Comparison of ENCODE assay signal across 8 mouse cellular contexts in the genomic region with DNA sequence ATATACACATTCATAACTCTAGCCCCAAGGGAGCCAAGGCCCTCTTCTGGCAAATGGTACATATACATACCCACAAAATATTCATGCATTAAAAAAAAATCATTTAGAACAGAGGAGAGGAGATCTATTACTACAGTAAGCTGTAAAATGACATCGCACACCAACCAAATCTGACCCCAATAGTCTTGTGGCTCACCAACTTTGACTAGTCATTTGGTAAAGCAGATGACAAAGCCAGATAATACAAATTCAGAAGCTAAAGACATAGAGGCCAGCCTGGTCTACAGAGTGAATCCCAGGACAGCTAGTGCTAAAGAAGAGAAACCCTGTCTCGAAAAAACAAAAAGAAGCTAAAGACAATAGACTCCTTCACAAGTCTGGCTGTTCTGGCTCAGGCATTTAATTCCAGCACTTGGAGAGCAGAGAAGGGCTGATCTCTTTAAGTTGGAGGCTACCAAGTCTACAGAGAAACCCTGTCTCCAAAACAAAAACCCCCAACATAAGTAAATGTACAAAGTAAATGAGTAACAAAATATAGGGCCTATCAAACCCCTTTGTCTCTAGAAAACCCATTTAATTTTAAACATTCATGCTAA. TPM values are rescaled to one million over a fixed set of nuclear protein-coding genes. Genes with fewer than 3 reads are reported as not detected.
A peak's percentile ranks its signal among the peaks of the same experiment; 100 is the strongest.
DNase-seq lines count a peak whose midpoint lies in the region; ATAC-seq and TF ChIP-seq lines count a peak whose summit lies in the region.
"Had no signal": no experiment of that assay in that cellular context is flagged by ENCODE, and none has a peak within 500 bp of the region (broad histone marks: within the 10 kb centered on the region; RNA-seq: fewer than 3 reads in every experiment).

No protein-coding gene starts in this region.

- no peak overlapping the region; the same call in 1 of the 2 replicates for H3K4me3 ChIP-seq in lung, postnatal 0 days (ENCODE audit: low read depth, low read length)
- peak overlapping the region; percentile 100 for H3K4me3 ChIP-seq in forebrain, embryonic 10.5 days
- H3K4me3 ChIP-seq in limb, embryonic 15.5 days = peak overlapping the region; percentile 71
- peak overlapping the region; percentile 97; the same call in 1 of the 2 replicates for H3K4me3 ChIP-seq in stomach, postnatal 0 days (ENCODE audit: low read depth, low read length)

- TF ChIP-seq CTCF in lung, postnatal 0 days (IDR thresholded peaks at IDR 0.05) = no peak
- no peak for TF ChIP-seq CTCF in stomach, postnatal 0 days (IDR thresholded peaks at IDR 0.05; ENCODE audit: low read depth)

- H3K27ac ChIP-seq in lung, postnatal 0 days (ENCODE audit: low read length) = no peak overlapping the region
- no peak overlapping the region for H3K27ac ChIP-seq in forebrain, embryonic 10.5 days
- H3K27ac ChIP-seq in limb, embryonic 15.5 days = no peak overlapping the region; the same call in 1 of the 2 replicates
- no peak overlapping the region for H3K27ac ChIP-seq in stomach, postnatal 0 days (replicated peaks)

- H3K4me2 ChIP-seq in lung, postnatal 0 days (replicated peaks; ENCODE audit: low read depth, low read length) = peak overlapping the region; percentile 78
- peak overlapping the region; percentile 59 for H3K4me2 ChIP-seq in limb, embryonic 15.5 days
- H3K4me2 ChIP-seq in stomach, postnatal 0 days (replicated peaks; ENCODE audit: low read depth) = peak overlapping the region; percentile 54

- no peaks in the 10 kb centered on the region for H3K9me3 ChIP-seq in lung, postnatal 0 days (ENCODE audit: low read length)
- H3K9me3 ChIP-seq in forebrain, embryonic 10.5 days = no peaks in the 10 kb centered on the region
- no peaks in the 10 kb centered on the region for H3K9me3 ChIP-seq in limb, embryonic 15.5 days
- H3K9me3 ChIP-seq in stomach, postnatal 0 days (ENCODE audit: control insufficient read depth, low read length) = no peaks in the 10 kb centered on the region

- H3K36me3 ChIP-seq in lung, postnatal 0 days (ENCODE audit: insufficient read depth, low read length) = no peaks in the 10 kb centered on the region
- H3K36me3 ChIP-seq in forebrain, embryonic 10.5 days (replicated peaks) = peaks cover 50% of the 10 kb centered on the region
- H3K36me3 ChIP-seq in limb, embryonic 15.5 days = peaks cover 22% of the 10 kb centered on the region
- H3K36me3 ChIP-seq in stomach, postnatal 0 days (ENCODE audit: control insufficient read depth, insufficient read depth, low read length) = peaks cover 6% of the 10 kb centered on the region

- no peak for DNase-seq in lung, postnatal 0 days (ENCODE audit: low spot score)
- no peak for DNase-seq in lung, postnatal 25 days (ENCODE audit: low spot score)
- no peak for DNase-seq in forebrain, embryonic 10.5 days (ENCODE audit: extremely low spot score, low spot score)
- DNase-seq in stomach, postnatal 0 days (ENCODE audit: low spot score) = no peak
- DNase-seq in right cerebral cortex, adult 18-20 months = no peak
- DNase-seq in layer of hippocampus, adult 9-11 months = no peak
- DNase-seq: kidney, postnatal 10 days had no signal

- no peak for ATAC-seq in lung, postnatal 0 days
- no peak for ATAC-seq in limb, embryonic 15.5 days (ENCODE audit: insufficient number of reproducible peaks, low FRiP score, low TSS enrichment, low read depth)
- ATAC-seq in stomach, postnatal 0 days (ENCODE audit: low FRiP score, low TSS enrichment) = no peak

- peaks cover 6% of the 10 kb centered on the region; the same call in 1 of the 2 replicates for H3K4me1 ChIP-seq in lung, postnatal 0 days (ENCODE audit: insufficient read depth, low read depth, low read length)
- peaks cover 34% of the 10 kb centered on the region for H3K4me1 ChIP-seq in forebrain, embryonic 10.5 days
- peaks cover 22% of the 10 kb centered on the region for H3K4me1 ChIP-seq in limb, embryonic 15.5 days
- no peaks in the 10 kb centered on the region for H3K4me1 ChIP-seq in stomach, postnatal 0 days (replicated peaks; ENCODE audit: control insufficient read depth, insufficient read depth)

- 44% methylated on average over 2 of the region's 2 CpGs for WGBS in lung, postnatal 0 days
- WGBS in forebrain, embryonic 10.5 days = 61% methylated on average over 2 of the region's 2 CpGs
- WGBS in limb, embryonic 15.5 days = 59% methylated on average over 2 of the region's 2 CpGs
- 37% methylated on average over 2 of the region's 2 CpGs for WGBS in stomach, postnatal 0 days

- H3K27me3 ChIP-seq in lung, postnatal 0 days (replicated peaks; ENCODE audit: insufficient read depth, low read length) = no peaks in the 10 kb centered on the region
- no peaks in the 10 kb centered on the region for H3K27me3 ChIP-seq in forebrain, embryonic 10.5 days (ENCODE audit: poor library complexity, severe bottlenecking)
- no peaks in the 10 kb centered on the region for H3K27me3 ChIP-seq in limb, embryonic 15.5 days
- H3K27me3 ChIP-seq in stomach, postnatal 0 days (ENCODE audit: control insufficient read depth, insufficient read depth, low read length) = no peaks in the 10 kb centered on the region

- H3K9ac ChIP-seq in lung, postnatal 0 days (replicated peaks; ENCODE audit: low read depth) = no peak overlapping the region
- H3K9ac ChIP-seq in limb, embryonic 15.5 days = no peak overlapping the region
- H3K9ac ChIP-seq in stomach, postnatal 0 days (ENCODE audit: low read length) = no peak overlapping the region

- no peak for TF ChIP-seq EP300 in lung, postnatal 0 days (IDR thresholded peaks at IDR 0.05)
- no peak for TF ChIP-seq EP300 in stomach, postnatal 0 days (optimal IDR thresholded peaks at IDR 0.05)

RNA-seq across cellular contexts. Expression of a gene that starts 2.2 kb away (rescaled TPM):
- 14.0 and 16.3 TPM in 2 replicates for polyA plus RNA-seq in lung, postnatal 0 days (2015; fragmentation: Nextera tagmentation; extraction: Ambion mirVana)
- 48.1 and 49.5 TPM in 2 replicates for polyA plus RNA-seq in forebrain, embryonic 10.5 days (2016; fragmentation: Nextera tagmentation; extraction: Ambion mirVana)
- 22.2 and 29.0 TPM in 2 replicates for polyA plus RNA-seq in limb, embryonic 15.5 days (2015; fragmentation: Nextera tagmentation; extraction: Ambion mirVana)
- 6.6 and 10.6 TPM in 2 replicates for polyA plus RNA-seq in stomach, postnatal 0 days (2015; fragmentation: Nextera tagmentation; extraction: Ambion mirVana)
